Mouse (Mus musculus) thymus, postnatal 4 days (tissue): ENCODE measurements around the gene Abcb6.

Source experiments
- DNase-seq: peaks from one replicate; pipeline ENCODE4 v3.0.0; 2021

The Abcb6 gene

GRCm38 (mm10) chr1:75142301-75143261 is 37.6 kb downstream of the Abcb6 start, which contains the start of the genes Cnppd1 and Retreg2:
TSS of gene Cnppd1 (minus strand) at chr1:75142711.
TSS of gene Retreg2 (plus strand) at chr1:75142778.
- DNase-seq: peak; percentile 98

DNA sequence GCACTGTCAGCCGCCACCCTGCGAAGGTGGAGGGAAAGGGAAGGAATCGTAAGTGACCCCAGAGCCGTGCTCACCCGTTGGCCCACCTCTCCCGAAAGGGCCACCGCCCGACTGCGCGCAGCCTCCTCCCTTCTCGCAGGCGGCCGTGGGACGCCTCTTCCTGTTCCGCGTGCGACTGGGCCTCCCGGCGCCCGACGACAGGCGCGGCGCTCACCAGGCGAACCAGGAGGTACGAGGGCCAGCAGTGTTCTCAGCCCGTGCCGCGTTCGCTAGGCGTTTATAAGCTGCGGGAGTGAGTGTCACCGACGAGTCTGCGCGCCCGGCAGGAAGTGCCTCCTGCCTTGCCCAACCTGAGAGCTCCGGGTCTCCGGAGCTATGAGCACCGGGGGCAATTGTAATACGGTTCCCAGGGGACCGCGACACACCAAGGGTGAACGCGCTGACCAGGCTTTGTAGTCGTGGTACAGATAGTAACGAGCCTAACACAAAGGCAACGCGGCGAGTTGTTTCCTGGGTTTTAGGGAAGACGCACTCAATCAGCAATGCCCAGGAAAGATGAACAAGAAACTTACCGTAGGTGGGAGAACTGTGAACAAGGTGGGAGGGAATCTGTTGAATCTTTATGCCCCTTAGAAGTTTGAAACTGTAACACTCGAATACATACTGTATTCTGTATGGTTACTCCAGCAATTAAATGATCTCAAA is 38.6 kb downstream of the Abcb6 start:
- DNase-seq: peak; percentile 81

GRCm38 (mm10) chr1:75140601-75141190 is 39.5 kb downstream of the Abcb6 start:
- DNase-seq: no peak

DNA sequence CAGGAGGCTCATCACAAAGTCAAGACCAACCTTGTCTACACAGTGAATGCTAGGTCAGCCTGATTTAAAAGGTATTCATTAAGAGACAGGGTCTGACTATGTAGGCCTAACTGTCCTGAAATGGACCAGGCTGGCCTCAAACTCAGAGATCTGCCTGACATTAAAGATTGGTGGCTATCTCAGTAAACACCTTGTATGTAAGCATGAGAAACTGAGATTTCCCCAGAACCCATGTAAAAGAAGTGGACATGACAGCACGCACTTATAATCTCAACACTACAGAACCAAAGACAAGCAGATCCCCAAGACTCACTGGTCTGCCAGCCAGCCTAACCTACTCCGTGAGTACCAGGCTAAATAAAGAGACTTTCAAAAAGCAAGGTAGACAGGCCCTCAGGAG is 41.7 kb downstream of the Abcb6 start:
- DNase-seq: no peak

GRCm38 (mm10) chr1:75136730-75137129 is 43.5 kb downstream of the Abcb6 start:
- DNase-seq: no peak

- no peak for DNase-seq
Measured at GRCm38 (mm10) chr1:75136293-75136692, 43.9 kb downstream of the Abcb6 start.

GRCm38 (mm10) chr1:75133421-75134207 is 46.6 kb downstream of the Abcb6 start, which contains the start of gene Slc23a3:
TSS of gene Slc23a3 (minus strand) at chr1:75133890.
- DNase-seq: no peak

GRCm38 (mm10) chr1:75128641-75129040 is 51.6 kb downstream of the Abcb6 start:
- DNase-seq: no peak

- DNase-seq: no peak
Measured at GRCm38 (mm10) chr1:75125418-75125817, 54.8 kb downstream of the Abcb6 start.

DNA sequence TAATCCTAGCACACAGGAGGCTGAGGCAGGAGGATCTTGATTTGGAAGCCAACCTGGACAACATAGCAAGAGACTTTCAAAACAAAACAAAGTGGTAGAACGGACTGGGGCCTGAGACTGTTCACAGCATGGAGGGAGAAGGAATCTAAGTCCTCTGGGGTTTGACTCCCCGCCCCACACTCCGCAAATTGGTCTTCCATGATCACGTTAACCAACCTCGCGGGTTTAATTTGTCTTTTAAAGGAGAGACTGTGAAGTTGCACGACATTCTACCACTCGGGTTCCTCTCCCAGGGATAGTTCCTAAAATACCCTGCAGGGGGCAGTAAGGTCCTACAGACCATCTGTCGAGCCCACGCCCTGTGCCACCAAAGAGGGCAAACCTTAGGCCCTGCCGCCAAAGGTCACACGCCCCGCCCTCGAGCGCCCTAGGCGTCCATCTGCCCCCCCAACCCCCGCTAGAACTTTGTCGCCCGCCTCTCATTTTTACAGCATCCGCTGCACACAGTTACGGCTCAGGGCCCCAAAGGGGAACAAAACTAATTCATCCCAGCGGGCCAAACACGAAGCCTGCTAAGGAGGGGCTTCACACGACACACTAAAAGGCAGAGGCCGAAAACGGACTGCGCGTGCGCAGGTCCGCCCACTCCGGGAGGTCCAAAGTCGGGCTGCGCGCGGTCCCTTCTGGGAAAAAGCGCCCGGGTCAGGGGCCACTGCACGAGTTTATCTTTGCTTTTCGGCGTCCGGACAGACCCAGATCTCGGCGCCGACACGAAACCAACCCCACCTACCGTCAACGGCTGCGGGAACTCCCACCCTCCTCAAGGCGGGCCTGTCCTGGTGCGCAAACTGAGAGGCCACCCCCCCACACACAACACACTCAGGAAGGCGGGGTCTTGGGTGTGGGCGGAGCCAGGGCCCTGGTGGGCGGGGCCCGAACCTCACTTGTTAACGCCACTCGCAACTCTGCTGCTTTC is 55.6 kb downstream of the Abcb6 start, which contains the start of gene Nhej1:
Gene Nhej1, minus strand, starts transcription at position 855 of the 976 bp plus-strand sequence.
- peak; percentile 98 for DNase-seq

DNA sequence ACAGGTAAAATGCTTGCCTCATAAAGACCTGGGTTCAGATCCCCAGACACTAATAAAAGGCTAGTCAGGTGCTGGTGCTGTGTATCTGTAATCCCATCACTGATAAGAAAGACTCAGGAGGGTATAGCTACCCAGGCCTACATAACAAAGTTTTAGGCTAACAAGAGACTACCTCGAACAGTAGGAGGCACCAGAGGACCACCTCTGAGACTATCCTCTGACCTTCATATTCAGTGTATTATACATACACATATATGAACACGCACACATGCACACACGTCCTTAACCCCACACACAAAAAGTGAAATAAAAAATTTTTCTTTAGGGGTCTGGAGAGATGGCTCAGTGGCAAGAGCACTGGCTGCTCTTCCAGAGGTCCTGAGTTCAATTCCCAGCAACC is 58.0 kb downstream of the Abcb6 start:
- peak; percentile 57 for DNase-seq
